Mouse (Mus musculus) mesoderm, embryonic 11.5 days (tissue): Measurements from ENCODE around the gene Btbd10.

Source experiments
- DNase-seq: peaks from one replicate; pipeline ENCODE4 v3.0.0-alpha.2; 2012; ENCODE audit warnings: low read depth, low spot score

Gene Btbd10

GRCm38 (mm10) chr7:113295077-113295890 is 73.9 kb downstream of the Btbd10 start:
- DNase-seq: peak; percentile 72

- no peak for DNase-seq
Measured at GRCm38 (mm10) chr7:113294598-113294997, 74.6 kb downstream of the Btbd10 start.

- DNase-seq: no peak
Measured at GRCm38 (mm10) chr7:113292193-113292592, 77.0 kb downstream of the Btbd10 start.

GRCm38 (mm10) chr7:113291741-113292140 is 77.5 kb downstream of the Btbd10 start:
- no peak for DNase-seq

- DNase-seq: peak; percentile 6
Measured at GRCm38 (mm10) chr7:113289211-113289610, 80.0 kb downstream of the Btbd10 start.

- DNase-seq: no peak
Measured at GRCm38 (mm10) chr7:113285405-113285804, 83.8 kb downstream of the Btbd10 start.

GRCm38 (mm10) chr7:113279246-113279645 is 89.9 kb downstream of the Btbd10 start:
- no peak for DNase-seq

- no peak for DNase-seq
Measured at GRCm38 (mm10) chr7:113278493-113278892, 90.7 kb downstream of the Btbd10 start.

GRCm38 (mm10) chr7:113277245-113277644 is 91.9 kb downstream of the Btbd10 start:
- DNase-seq: no peak

GRCm38 (mm10) chr7:113272338-113272997 is 96.7 kb downstream of the Btbd10 start:
- no peak for DNase-seq

- DNase-seq: no peak
Measured at GRCm38 (mm10) chr7:113270991-113271390, 98.2 kb downstream of the Btbd10 start.

- DNase-seq: no peak
Measured at GRCm38 (mm10) chr7:113270551-113270950, 98.6 kb downstream of the Btbd10 start.

GRCm38 (mm10) chr7:113269921-113270320 is 99.3 kb downstream of the Btbd10 start:
- DNase-seq: no peak

- DNase-seq: no peak
Measured at GRCm38 (mm10) chr7:113269081-113269480, 100.1 kb downstream of the Btbd10 start.

- DNase-seq: peak; percentile 55
Measured at GRCm38 (mm10) chr7:113268287-113268686, 100.9 kb downstream of the Btbd10 start.
